Mouse (Mus musculus) ES-CJ7 (cell line): ENCODE results near the gene Gm37240.
"Not testable (repeated sequence)": the region's sequence is repeated elsewhere in the genome, so short reads cannot be mapped to it uniquely, and the experiment has no call there.

Experiments
- DNase-seq: peaks from one replicate; pipeline ENCODE4 v3.0.0; 2011; ENCODE audit warnings: low read depth, low spot score

Gene Gm37240

GRCm38 (mm10) chr3:85887239-85887827, at the start of gene Gm37240, which contains the start of gene Glt28d2:
Gene Gm37240 (minus strand): TSS chr3:85887518.
Gene Glt28d2 (minus strand): TSS chr3:85887516.
- DNase-seq = peak; percentile 94

- no peak for DNase-seq
Measured at GRCm38 (mm10) chr3:85933586-85933985, 46.3 kb upstream of the Gm37240 start.

GRCm38 (mm10) chr3:85931859-85932258, 44.5 kb upstream of the Gm37240 start:
- no peak for DNase-seq

DNA sequence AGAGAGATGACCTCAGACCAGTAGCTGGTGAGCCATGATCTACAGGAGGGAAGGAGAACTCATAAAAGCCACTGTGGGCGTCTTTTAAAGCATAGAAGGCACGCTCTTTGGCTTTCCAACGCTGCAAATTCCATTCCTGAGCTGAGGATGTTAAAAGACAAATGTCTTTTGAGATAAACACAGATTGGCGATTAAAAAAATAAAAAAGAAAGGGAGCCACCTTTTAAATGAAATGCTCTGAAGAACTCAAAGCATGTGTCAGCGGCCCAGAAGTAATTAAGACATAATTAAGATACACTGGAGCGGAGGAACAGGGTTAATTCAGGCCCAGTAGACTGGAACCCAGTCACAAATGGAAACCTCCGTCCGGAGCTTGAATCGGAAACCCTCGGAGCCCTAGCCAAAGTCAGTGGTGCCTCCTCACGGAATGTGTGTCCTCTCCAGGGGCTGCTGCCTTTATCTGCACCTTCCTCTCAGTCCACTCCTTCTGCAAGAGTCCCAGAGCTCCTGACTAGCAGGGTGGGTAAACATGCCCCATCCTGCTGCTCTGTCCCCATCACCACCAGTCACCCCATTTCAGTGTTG, 43.4 kb upstream of the Gm37240 start:
- DNase-seq = no peak

DNA sequence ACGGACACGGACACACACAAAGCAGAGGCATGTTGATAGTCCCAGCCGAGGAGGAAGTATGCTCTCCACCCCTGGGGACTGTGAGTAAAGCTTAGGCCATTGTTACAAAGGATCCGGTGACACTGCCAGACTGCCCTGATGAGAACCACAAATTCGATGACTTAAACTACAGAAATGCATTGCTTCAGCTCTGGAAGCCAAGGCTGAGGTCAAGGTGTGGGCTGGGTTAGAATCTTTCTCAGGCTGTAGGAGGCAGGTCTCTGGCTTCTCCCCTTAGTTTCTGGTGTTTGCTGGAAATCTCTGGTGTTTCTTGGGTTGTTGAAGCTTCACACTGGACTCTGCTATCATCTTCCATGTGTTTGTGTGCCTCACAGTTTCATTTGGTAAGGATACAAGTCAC, 42.4 kb upstream of the Gm37240 start:
- DNase-seq = no peak

DNA sequence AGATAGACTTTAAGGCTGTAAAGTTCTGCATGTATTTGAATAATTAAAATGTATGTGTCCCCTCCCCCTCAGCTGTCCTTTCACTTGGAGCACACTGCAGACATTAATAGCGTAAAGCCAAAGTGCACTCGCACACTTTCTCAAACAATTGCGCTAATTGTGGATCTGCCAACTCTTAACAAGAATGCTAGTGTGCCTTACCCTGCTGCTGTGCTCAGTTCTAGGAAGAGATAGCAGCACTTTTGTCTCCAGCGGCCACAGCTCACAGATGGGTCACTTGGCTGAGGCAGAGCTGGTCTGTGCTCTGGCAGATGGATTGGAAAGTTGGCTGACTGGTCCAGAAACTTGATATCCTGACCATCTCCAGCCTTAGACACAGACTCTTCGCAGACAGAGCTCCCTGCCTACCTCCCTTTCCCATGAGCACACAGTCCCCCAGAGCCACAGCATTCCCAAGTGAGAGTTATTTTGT, 40.9 kb upstream of the Gm37240 start:
- DNase-seq = no peak

DNA sequence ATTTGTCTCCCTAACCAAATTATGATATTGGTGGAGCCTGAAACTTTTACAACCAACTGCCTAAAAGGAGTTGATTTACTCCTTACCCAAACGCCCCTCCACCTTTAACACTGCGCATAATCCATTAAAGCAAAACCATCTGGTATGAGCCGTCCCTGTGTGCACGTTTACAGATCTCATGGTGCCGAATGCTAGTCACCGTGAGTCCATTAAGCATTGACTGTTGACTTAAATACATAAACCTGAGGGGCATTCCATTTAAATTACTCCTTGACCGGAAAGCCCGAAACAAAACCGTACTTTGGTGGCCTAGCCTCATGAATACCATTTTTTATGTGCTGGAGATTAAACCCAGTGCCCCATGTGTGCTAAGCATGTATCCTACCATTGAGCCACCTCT, 40.0 kb upstream of the Gm37240 start:
- no peak for DNase-seq

- DNase-seq = peak; percentile 76
Measured at GRCm38 (mm10) chr3:85923954-85924945, 36.9 kb upstream of the Gm37240 start.

GRCm38 (mm10) chr3:85923343-85923742, 36.0 kb upstream of the Gm37240 start:
- no peak for DNase-seq

DNA sequence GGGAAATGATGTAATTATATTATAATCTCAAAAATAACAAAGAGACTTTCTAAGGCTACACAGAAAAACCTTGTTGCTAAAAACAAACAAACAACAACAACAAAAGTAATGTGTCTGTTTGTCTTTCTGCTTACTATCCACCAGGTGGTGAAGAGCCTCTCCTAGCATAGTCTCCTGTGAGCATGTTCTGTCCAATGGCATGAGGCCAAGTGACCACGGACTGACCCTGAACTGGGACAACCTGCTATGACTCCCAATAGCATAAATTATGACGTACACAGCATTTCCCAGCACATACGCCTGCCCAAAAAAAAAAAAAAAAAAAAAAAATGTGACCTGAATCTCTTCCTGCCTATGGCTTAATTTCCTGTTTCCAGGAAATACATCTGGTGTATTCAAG, 35.0 kb upstream of the Gm37240 start:
- no peak for DNase-seq

GRCm38 (mm10) chr3:85920671-85921070, 33.4 kb upstream of the Gm37240 start:
- not testable (repeated sequence) for DNase-seq

DNA sequence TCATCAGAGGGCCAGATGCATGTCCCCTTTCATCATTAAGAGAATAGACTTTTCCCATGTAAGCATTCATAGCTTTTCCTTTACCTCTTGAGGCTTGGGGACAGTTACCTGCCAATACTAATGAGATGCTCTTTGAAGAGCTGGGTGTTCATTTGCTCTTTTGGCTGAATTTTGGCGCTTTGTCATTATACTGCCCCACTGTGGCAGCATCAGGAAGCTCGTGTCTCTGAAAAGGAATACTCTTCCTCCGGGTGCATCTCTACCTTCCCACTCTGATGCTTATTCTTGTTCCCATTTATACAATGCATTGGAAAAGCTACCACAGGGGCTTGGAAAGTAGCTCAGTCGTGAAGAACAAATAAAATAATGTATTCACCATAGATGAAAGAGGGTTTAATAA, 30.3 kb upstream of the Gm37240 start:
- peak; percentile 36 for DNase-seq

GRCm38 (mm10) chr3:85914806-85915205, 27.5 kb upstream of the Gm37240 start:
- no peak for DNase-seq

- DNase-seq = peak; percentile 16
Measured at GRCm38 (mm10) chr3:85907136-85907535, 19.8 kb upstream of the Gm37240 start.

DNA sequence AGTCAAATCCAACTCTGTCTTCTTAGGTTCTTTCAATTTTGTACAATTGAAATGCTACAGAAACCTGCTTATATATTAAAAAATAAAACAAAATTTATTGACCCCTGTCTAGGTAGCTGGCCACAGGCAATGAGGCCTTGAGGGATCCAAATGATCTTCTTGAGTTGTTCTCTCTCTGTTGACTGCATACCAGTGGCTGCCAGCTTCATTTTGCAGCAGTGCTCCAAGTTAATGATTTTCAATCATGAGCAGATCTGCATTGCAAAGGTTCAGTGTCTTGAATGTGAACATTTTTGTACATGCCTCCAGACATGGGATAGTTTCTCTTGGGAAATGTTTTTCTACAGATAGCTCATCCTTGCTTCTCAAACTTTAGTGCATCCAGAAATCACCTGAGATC, 17.1 kb upstream of the Gm37240 start:
- no peak for DNase-seq

- DNase-seq = no peak
Measured at GRCm38 (mm10) chr3:85895020-85895419, 7.7 kb upstream of the Gm37240 start.

DNA sequence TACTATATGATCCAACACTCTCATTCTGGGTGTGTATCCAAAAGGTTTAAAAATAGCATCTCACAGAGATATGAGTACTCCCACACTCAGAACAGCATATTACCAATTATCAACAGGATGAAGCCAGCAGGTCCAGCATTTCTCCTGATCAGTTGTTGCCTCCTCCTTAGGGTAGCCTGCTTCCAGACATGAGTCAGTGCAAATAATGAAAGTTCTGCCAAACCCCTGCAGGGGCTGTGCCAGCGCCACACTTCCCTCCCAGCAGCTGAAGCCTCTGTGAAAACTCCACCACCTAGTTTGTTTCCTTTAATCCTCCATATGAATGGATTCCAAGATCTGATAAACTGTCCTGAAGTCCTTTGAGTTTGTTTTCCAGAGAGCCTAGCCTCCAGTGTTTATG, 4.3 kb upstream of the Gm37240 start:
- DNase-seq = no peak

- DNase-seq = peak; percentile 34
Measured at GRCm38 (mm10) chr3:85888221-85888671, 928 bp upstream of the Gm37240 start.

GRCm38 (mm10) chr3:85886636-85887238, 581 bp downstream of the Gm37240 start:
- DNase-seq = no peak

DNA sequence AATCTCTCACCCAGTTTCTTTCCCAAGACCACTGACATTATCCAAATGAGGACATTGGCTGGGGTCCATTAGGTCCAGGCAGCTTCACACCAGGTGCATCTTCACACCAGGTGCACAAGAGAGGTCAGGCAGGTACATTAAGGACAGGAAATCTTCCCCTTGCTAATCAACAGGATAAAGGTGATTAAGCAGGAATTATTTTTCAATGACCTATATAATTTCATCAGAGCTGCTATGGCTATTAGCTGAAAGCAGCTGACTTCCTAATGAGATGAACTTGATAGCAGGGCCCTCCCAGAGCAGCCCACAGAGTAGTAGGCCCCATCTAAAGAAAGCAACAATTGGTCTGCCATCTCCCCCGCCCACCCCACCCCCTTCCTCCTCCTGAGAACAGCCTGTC, 1.4 kb downstream of the Gm37240 start:
- no peak for DNase-seq

DNA sequence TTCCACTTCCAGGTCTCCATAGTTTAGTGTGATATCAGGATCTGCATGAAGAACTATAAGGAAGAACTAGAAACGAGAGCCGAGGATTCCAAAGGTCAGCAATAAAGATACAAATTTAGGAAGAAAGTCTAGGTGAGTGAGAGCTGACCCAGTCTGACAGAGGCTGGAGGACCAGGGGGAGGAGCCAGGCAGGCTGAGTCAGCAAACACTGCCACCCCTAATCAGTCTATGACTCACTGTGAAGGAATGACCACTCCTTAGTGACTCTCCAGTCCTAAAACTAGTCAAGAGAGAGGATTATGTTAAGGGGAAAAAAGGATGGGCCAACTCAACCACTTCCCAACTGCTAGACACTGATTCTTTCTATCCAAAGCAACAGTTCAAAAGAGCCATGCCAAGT, 6.6 kb downstream of the Gm37240 start:
- no peak for DNase-seq

DNA sequence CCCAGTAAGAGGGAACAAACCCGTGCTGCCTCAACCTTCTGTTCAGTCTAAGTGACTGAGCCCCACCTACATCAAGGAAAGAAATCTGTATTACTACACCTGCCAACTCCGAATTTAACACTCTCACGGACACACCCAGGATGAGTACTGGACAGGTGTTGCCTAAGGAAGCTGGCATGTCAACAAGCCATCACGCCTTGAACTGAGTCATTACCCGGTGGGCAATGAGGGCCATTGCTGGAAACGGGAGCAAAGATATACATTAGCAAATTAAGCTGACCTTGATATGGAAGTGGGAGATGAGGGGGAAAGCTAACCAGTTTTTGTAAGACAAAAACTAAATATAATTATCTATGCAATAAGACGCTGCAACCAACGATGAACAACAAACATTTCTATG, 7.2 kb downstream of the Gm37240 start:
- DNase-seq = no peak
